In genomic region chr8:86871421-86871820, GRCm38 (mm10) we compare ENCODE assay signal across 15 mouse cellular contexts.
"Had no signal": no experiment of that assay in that cellular context is flagged by ENCODE, and none has a peak within 500 bp of the region (broad histone marks: within the 10 kb centered on the region; RNA-seq: fewer than 3 reads in every experiment).

No protein-coding gene starts in this region.

- H3K4me2 ChIP-seq: liver, embryonic 11.5 days; liver, embryonic 15.5 days; midbrain, embryonic 11.5 days; midbrain, embryonic 15.5 days; neural tube, embryonic 12.5 days had no signal

- H3K27ac ChIP-seq: limb, embryonic 10.5 days; liver, embryonic 15.5 days; midbrain, embryonic 15.5 days; neural tube, embryonic 12.5 days; stomach, postnatal 0 days had no signal

- H3K4me1 ChIP-seq: limb, embryonic 10.5 days; neural tube, embryonic 12.5 days had no signal

- H3K36me3 ChIP-seq: liver, embryonic 15.5 days; midbrain, embryonic 15.5 days; neural tube, embryonic 12.5 days had no signal

- DNase-seq: kidney, postnatal 10 days; kidney, postnatal 4 days; lung, adult 2 months; lung, postnatal 10 days; lung, postnatal 4 days; right cerebral cortex, postnatal 14 days; thymus, postnatal 4 days had no signal

- ATAC-seq: midbrain, embryonic 15.5 days had no signal

- H3K9me3 ChIP-seq: limb, embryonic 10.5 days; liver, embryonic 15.5 days; megakaryocyte, embryonic 14.5 days; midbrain, embryonic 15.5 days; neural tube, embryonic 12.5 days had no signal

- H3K27me3 ChIP-seq: liver, embryonic 15.5 days; megakaryocyte, embryonic 14.5 days; midbrain, embryonic 15.5 days; neural tube, embryonic 12.5 days had no signal

- H3K9ac ChIP-seq: liver, embryonic 15.5 days; midbrain, embryonic 15.5 days; neural tube, embryonic 12.5 days had no signal

- H3K4me3 ChIP-seq: limb, embryonic 10.5 days; liver, embryonic 15.5 days; megakaryocyte, embryonic 14.5 days; midbrain, embryonic 15.5 days; neural tube, embryonic 12.5 days had no signal
